Mouse (Mus musculus) liver, embryonic 11.5 days (tissue): ENCODE measurements around the gene Cts3. TPM values are rescaled to one million over a fixed set of nuclear protein-coding genes. Genes with fewer than 3 reads are reported as not detected.
"Not testable (repeated sequence)": the region's sequence is repeated elsewhere in the genome, so short reads cannot be mapped to it uniquely, and the experiment has no call there.

Experiments used
- ATAC-seq: fragments of 200-750 bp; cut with Nextera tagmentation; replicated peaks from 2 replicates; pipeline ENCODE4 v1.8.0; 2017; ENCODE audit warnings: moderate number of reproducible peaks, mild to moderate bottlenecking, moderate TSS enrichment, moderate library complexity; ENCODE audit not compliant: low FRiP score
- DNase-seq: peaks from one replicate; pipeline ENCODE4 v3.0.0-alpha.2; 2017; ENCODE audit warnings: low spot score
- H3K27ac ChIP-seq: fragments of 300-500 bp; sonication (generic); 2 replicates; pipeline ENCODE4 v1.5.1; 2014; ENCODE audit warnings: mild to moderate bottlenecking, low read depth, low read length, control low read depth
- H3K27me3 ChIP-seq: fragments of 300-500 bp; sonication (generic); replicated peaks from 2 replicates; pipeline ENCODE4 v1.6.1; 2014; ENCODE audit warnings: low read length, mixed read lengths; ENCODE audit not compliant: control insufficient read depth, insufficient read depth
- H3K36me3 ChIP-seq: fragments of 300-500 bp; sonication (generic); 2 replicates; pipeline ENCODE4 v1.6.1; 2014; ENCODE audit warnings: mild to moderate bottlenecking, low read length, moderate library complexity, mixed read lengths; ENCODE audit not compliant: control insufficient read depth, insufficient read depth
- H3K4me1 ChIP-seq: fragments of 300-500 bp; sonication (generic); replicated peaks from 2 replicates; pipeline ENCODE4 v1.6.1; 2014; ENCODE audit warnings: low read length, mixed read lengths; ENCODE audit not compliant: control insufficient read depth, insufficient read depth
- H3K4me2 ChIP-seq: fragments of 300-500 bp; sonication (generic); 2 replicates; pipeline ENCODE4 v1.6.1; 2014; ENCODE audit warnings: mild to moderate bottlenecking, control low read depth, moderate library complexity
- H3K4me3 ChIP-seq: fragments of 300-500 bp; sonication (generic); 2 replicates; pipeline ENCODE4 v1.5.1; 2014; ENCODE audit warnings: low read depth, low read length, control low read depth
- H3K9ac ChIP-seq: fragments of 300-500 bp; sonication (generic); 2 replicates; pipeline ENCODE4 v1.6.1; 2014; ENCODE audit warnings: low read depth, low read length, control low read depth
- H3K9me3 ChIP-seq: fragments of 300-500 bp; sonication (generic); 2 replicates; pipeline ENCODE4 v1.6.1; 2016; ENCODE audit warnings: low read length, inconsistent platforms, mixed read lengths; ENCODE audit not compliant: control insufficient read depth
- WGBS: fragments of 180-500 bp; shearing (Covaris S2); extraction: QIAGEN DNeasy Blood & Tissue Kit; methylation state at CpG from one replicate; pipeline ENCODE4 v1.1.7; 2014; 5-methylcytosine and 5-hydroxymethylcytosine counted together
- polyA plus RNA-seq: library from polyadenylated mRNA; unstranded; fragments of >200 nt; fragmentation: Nextera tagmentation; extraction: Ambion mirVana; gene quantifications from 2 replicates; pipeline ENCODE4 v1.2.1, GENCODE M21; 2014

Gene Cts3
- polyA plus RNA-seq: not detected in 2 replicates

GRCm38 (mm10) chr13:61570027-61570426, at the start of gene Cts3:
Gene Cts3, minus strand, starts transcription at chr13:61570127.
- Histone ChIP-seq H3K36me3 (no peaks in the 10 kb centered on the region), H3K4me1 (no peaks in the 10 kb centered on the region)
- no peak for ATAC-seq

GRCm38 (mm10) chr13:61568074-61568473, 1.9 kb downstream of the Cts3 start, which contains the start of gene Gm49352:
Gene Gm49352, minus strand, starts transcription at chr13:61568174.
- H3K36me3 ChIP-seq, H3K4me1 ChIP-seq, H3K9ac ChIP-seq, DNase-seq, H3K4me3 ChIP-seq, H3K27ac ChIP-seq, H3K9me3 ChIP-seq, H3K27me3 ChIP-seq, ATAC-seq, H3K4me2 ChIP-seq: not testable (repeated sequence)
- 25% methylated on average over 1 of the region's 1 CpGs for WGBS

More at GRCm38 (mm10) chr13:61570027-61570426, at the start of gene Cts3:
- H3K27me3 ChIP-seq: no peaks in the 10 kb centered on the region
- no peak within 1 kb of the TSS for H3K4me3 ChIP-seq
- H3K4me2 ChIP-seq: no peak within 1 kb of the TSS
- H3K9ac ChIP-seq: no peak within 1 kb of the TSS
- DNase-seq: no peak
- peaks cover 3% of the 10 kb centered on the region for H3K9me3 ChIP-seq
- H3K27ac ChIP-seq: no peak within 1 kb of the TSS

GRCm38 (mm10) chr13:61541631-61542030, 28.3 kb downstream of the Cts3 start, which contains the start of gene Ctsm:
Gene Ctsm, minus strand, starts transcription at chr13:61541839.
- Histone ChIP-seq H3K9me3 (peaks cover 6% of the 10 kb centered on the region), H3K4me3 (no peak within 1 kb of the TSS), H3K27ac (no peak within 1 kb of the TSS), H3K4me2 (no peak within 1 kb of the TSS), H3K9ac (no peak within 1 kb of the TSS), H3K4me1 (no peaks in the 10 kb centered on the region), H3K36me3 (no peaks in the 10 kb centered on the region), H3K27me3 (no peaks in the 10 kb centered on the region)
- whole genome bisulfite sequencing: 68% methylated on average over 4 of the region's 4 CpGs
- ATAC-seq: no peak
- no peak for DNase-seq

Other genes with a start within 250 kb of the Cts3 start
- gene Cts7, start 211.9 kb downstream of the Cts3 start, polyA plus RNA-seq: not detected in 2 replicates
- gene Ctsm, start 28.3 kb downstream of the Cts3 start, polyA plus RNA-seq: not detected in 2 replicates
- gene Gm49352, start 2.0 kb downstream of the Cts3 start, polyA plus RNA-seq: not detected in 2 replicates